Mouse (Mus musculus) cortical plate, adult 2 months (tissue): ENCODE data around the gene Chil4.

ENCODE experiments used
- CTCF ChIP-seq: fragments of 200-500 bp; IDR thresholded peaks from 2 replicates; pipeline ENCODE4 v1.5.1; 2011; ENCODE audit warnings: mild to moderate bottlenecking, control low read depth, low read length; ENCODE audit not compliant: insufficient read depth; ENCODE audit errors: extremely low read depth
- POLR2A ChIP-seq: fragments of 200-500 bp; IDR thresholded peaks from 2 replicates; pipeline ENCODE4 v1.6.1; 2011; ENCODE audit warnings: mild to moderate bottlenecking, low read length, control low read depth; ENCODE audit not compliant: insufficient read depth; ENCODE audit errors: extremely low read depth

GRCm38 (mm10) chr3:106221625-106222265, 2.4 kb upstream of the Chil4 start:
- TF ChIP-seq CTCF = no peak
- no peak for TF ChIP-seq POLR2A
